Mouse (Mus musculus) hindbrain, embryonic 15.5 days (tissue): Measurements from ENCODE around the gene Scn5a. TPM values are rescaled to one million over a fixed set of nuclear protein-coding genes. Genes with fewer than 3 reads are reported as not detected.

Source experiments
- ATAC-seq: fragments of 200-750 bp; cut with Nextera tagmentation; 2 replicates; pipeline ENCODE4 v1.8.0; 2017; ENCODE audit warnings: low read depth, moderate number of reproducible peaks, moderate TSS enrichment; ENCODE audit not compliant: low FRiP score
- H3K27ac ChIP-seq: fragments of 300-500 bp; sonication (generic); replicated peaks from 2 replicates; pipeline ENCODE4 v1.5.1; 2015; ENCODE audit warnings: mild to moderate bottlenecking, inconsistent platforms
- H3K27me3 ChIP-seq: fragments of 300-500 bp; sonication (generic); 2 replicates; pipeline ENCODE4 v1.6.1; 2015; ENCODE audit warnings: control low read depth, inconsistent platforms
- H3K36me3 ChIP-seq: fragments of 300-500 bp; sonication (generic); 2 replicates; pipeline ENCODE4 v1.6.1; 2015; ENCODE audit warnings: control low read depth, inconsistent platforms
- H3K4me1 ChIP-seq: fragments of 300-500 bp; sonication (generic); replicated peaks from 2 replicates; pipeline ENCODE4 v1.6.1; 2015; ENCODE audit warnings: control low read depth, inconsistent platforms
- H3K4me2 ChIP-seq: fragments of 300-500 bp; sonication (generic); 2 replicates; pipeline ENCODE4 v1.6.1; 2015; ENCODE audit warnings: moderate library complexity, mild to moderate bottlenecking, inconsistent platforms
- H3K4me3 ChIP-seq: fragments of 300-500 bp; sonication (generic); 2 replicates; pipeline ENCODE4 v1.5.1; 2015; ENCODE audit warnings: mild to moderate bottlenecking, inconsistent platforms
- H3K9ac ChIP-seq: fragments of 300-500 bp; sonication (generic); 2 replicates; pipeline ENCODE4 v1.6.1; 2015; ENCODE audit warnings: inconsistent platforms
- H3K9me3 ChIP-seq: fragments of 300-500 bp; sonication (generic); 2 replicates; pipeline ENCODE4 v1.6.1; 2016; ENCODE audit warnings: control low read depth, inconsistent platforms
- WGBS: fragments of 180-500 bp; shearing (Covaris S2); methylation state at CpG from one replicate; pipeline ENCODE4 v1.1.7; 2015; 5-methylcytosine and 5-hydroxymethylcytosine counted together
- polyA plus RNA-seq: library from polyadenylated mRNA; unstranded; fragments of >200 nt; fragmentation: Nextera tagmentation; extraction: Ambion mirVana; gene quantifications from 2 replicates; pipeline ENCODE4 v1.2.1, GENCODE M21; 2015

Scn5a gene
- polyA plus RNA-seq, 1 experiment from 2014 or later, result 0.31 TPM

DNA sequence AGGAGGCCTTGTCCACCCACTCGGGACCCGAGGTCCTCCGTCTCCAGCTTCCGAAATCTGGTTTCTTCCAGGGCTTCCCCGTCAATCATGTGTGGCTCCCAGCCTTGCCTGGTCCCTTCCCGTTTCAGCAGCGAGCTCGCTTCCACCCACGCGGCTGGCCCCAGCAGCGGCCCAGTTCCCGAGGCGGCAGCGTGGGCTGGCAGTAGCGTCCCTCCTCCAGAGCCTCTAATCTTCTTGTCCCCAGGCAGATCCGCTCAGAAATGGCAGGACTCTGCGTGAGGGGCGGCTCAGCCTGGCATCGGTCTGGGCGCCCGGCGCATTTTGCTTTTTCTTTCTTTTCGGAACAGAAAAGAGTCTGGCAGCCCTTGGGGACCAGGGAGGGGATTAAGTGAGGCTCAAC, 59.7 kb downstream of the Scn5a start:
- Histone ChIP-seq H3K4me3 (no peak overlapping the region), H3K27me3 (peaks cover 7% of the 10 kb centered on the region; the same call in 1 of the 2 replicates), H3K36me3 (no peaks in the 10 kb centered on the region), H3K27ac (no peak overlapping the region), H3K9me3 (no peaks in the 10 kb centered on the region), H3K4me1 (peaks cover 14% of the 10 kb centered on the region; the same call in 1 of the 2 replicates), H3K9ac (no peak overlapping the region), H3K4me2 (no peak overlapping the region)
- WGBS, result 54% methylated on average over 23 of the region's 23 CpGs
- no peak for ATAC-seq

DNA sequence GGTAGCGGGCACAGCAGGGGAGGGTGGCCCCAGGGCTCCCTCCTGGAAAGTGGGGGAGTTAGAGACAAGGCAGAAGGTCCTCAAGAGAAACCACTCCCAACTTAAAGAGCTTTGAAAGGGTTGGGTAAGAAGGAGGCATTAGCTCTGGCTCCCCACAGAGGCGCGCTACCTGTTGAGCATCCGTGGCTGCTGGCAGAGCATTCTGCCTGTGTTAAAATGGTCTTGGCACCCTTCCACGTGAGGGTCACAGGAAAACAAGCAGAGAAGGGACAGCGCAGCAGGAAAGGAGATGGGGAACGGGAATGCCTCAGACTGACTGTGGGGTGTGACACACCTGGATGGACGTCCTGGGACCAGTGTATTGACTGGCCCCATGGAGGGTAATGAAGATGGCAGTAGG, 60.6 kb downstream of the Scn5a start:
- Histone ChIP-seq H3K27me3 (peaks cover 7% of the 10 kb centered on the region; the same call in 1 of the 2 replicates), H3K4me3 (no peak overlapping the region), H3K9ac (no peak overlapping the region), H3K9me3 (no peaks in the 10 kb centered on the region), H3K4me1 (peaks cover 14% of the 10 kb centered on the region; the same call in 1 of the 2 replicates), H3K36me3 (no peaks in the 10 kb centered on the region), H3K27ac (no peak overlapping the region), H3K4me2 (no peak overlapping the region)
- no peak for ATAC-seq
- WGBS, result 66% methylated on average over 8 of the region's 8 CpGs

DNA sequence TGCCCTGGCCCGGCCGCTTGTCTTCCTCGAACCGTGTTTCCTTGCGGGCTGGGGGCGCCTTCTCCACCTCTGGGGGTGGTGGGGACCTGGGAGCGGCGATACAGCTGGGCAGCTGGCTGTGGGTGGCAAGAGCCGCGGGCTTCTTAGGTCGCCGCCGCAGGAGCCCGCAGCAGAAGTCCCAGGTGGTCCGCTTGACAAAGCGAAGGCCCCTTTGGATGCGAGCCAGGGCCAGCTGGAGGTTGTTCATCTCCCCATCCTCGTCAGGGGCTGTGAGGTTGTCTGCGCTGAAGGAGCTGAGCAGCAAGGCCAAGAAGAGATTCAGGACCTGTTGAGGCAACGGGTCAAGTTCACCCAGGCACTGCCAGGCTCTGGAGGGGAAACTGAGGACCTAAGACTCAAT, 61.3 kb downstream of the Scn5a start:
- ATAC-seq, result no peak
- Histone ChIP-seq H3K36me3 (no peaks in the 10 kb centered on the region), H3K9me3 (no peaks in the 10 kb centered on the region), H3K4me3 (no peak overlapping the region), H3K9ac (no peak overlapping the region), H3K4me1 (peaks cover 14% of the 10 kb centered on the region; the same call in 1 of the 2 replicates), H3K4me2 (peak overlapping the region; percentile 28; the same call in 1 of the 2 replicates), H3K27ac (no peak overlapping the region), H3K27me3 (peaks cover 7% of the 10 kb centered on the region; the same call in 1 of the 2 replicates)
- WGBS, result 18% methylated on average over 20 of the region's 20 CpGs

DNA sequence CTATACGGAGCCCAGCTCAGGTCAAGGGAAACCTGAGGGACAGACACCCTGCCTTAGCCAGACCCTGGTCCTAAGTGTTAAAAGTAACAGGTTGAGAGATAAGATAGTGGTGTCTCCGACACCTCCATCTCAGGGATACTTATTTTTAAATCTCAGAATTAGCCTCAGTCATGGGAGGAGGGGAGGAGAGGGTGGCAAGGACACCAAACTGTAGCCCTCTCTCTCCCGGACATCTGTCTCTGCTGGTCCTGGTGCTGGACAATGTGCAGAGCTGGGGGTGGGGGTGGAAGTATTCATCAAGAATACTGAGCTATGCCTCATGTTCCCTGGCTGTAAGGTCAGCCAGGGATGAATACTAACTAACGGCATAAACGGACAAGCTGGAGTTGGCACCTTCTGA, 62.0 kb downstream of the Scn5a start:
- WGBS, result 71% methylated on average over 5 of the region's 5 CpGs
- Histone ChIP-seq H3K4me3 (no peak overlapping the region), H3K4me2 (no peak overlapping the region), H3K4me1 (peaks cover 14% of the 10 kb centered on the region; the same call in 1 of the 2 replicates), H3K36me3 (no peaks in the 10 kb centered on the region), H3K9me3 (no peaks in the 10 kb centered on the region), H3K27me3 (peaks cover 7% of the 10 kb centered on the region; the same call in 1 of the 2 replicates), H3K9ac (no peak overlapping the region), H3K27ac (no peak overlapping the region)
- ATAC-seq, result no peak

DNA sequence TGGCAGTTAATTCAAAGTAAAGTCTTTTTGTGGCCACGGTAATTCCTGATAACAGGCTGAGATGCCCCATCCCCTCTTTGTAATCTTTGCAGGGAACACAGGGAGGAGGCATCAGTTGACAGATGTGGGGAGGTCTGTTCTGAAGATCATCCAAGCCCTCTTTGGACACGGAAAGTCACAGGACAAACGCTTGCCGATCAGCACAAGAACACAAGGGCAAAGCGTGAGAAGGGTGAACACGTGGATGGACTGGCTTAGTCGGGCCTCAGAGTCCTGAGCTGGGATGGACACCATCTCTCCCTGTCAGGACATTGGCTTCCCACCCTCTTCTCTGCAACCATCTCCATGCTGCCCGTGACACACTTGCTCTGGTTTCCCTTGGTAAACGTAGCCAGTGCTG, 63.4 kb downstream of the Scn5a start:
- H3K9me3 ChIP-seq, result no peaks in the 10 kb centered on the region

DNA sequence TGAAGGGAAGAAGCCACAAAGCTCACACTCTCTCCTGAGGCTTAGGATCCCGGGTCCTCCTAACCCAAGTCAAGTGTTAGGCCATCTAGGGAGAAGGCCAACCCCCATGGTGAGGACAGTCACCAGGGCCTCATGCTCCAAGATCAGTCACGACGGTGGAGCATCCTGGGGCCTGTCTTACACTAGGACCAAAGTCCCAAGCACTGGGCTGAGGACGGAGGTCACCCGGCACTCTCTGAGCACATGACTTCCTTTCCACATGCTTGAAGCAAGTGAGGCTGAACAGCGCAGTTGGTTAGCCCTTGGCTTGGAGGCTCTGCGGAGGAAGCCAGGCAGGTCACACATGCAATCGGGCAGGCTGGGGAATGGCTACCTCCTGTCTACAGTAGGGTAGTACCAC, 63.8 kb downstream of the Scn5a start:
- ATAC-seq, result no peak
- no peak overlapping the region for H3K27ac ChIP-seq
- H3K9me3 ChIP-seq, result no peaks in the 10 kb centered on the region
- no peak overlapping the region for H3K4me3 ChIP-seq
- peaks cover 7% of the 10 kb centered on the region; the same call in 1 of the 2 replicates for H3K27me3 ChIP-seq
- no peaks in the 10 kb centered on the region for H3K36me3 ChIP-seq
- 88% methylated on average over 8 of the region's 8 CpGs for WGBS
- H3K4me1 ChIP-seq, result peaks cover 14% of the 10 kb centered on the region; the same call in 1 of the 2 replicates
- no peak overlapping the region for H3K9ac ChIP-seq
- H3K4me2 ChIP-seq, result no peak overlapping the region

More for the DNA sequence above, 63.4 kb downstream of the Scn5a start:
- no peak overlapping the region for H3K9ac ChIP-seq
- H3K4me2 ChIP-seq, result no peak overlapping the region
- H3K36me3 ChIP-seq, result no peaks in the 10 kb centered on the region
- peaks cover 7% of the 10 kb centered on the region; the same call in 1 of the 2 replicates for H3K27me3 ChIP-seq
- peaks cover 14% of the 10 kb centered on the region; the same call in 1 of the 2 replicates for H3K4me1 ChIP-seq
- no peak overlapping the region for H3K27ac ChIP-seq
- no peak for ATAC-seq
- H3K4me3 ChIP-seq, result no peak overlapping the region
- WGBS, result 88% methylated on average over 9 of the region's 9 CpGs

DNA sequence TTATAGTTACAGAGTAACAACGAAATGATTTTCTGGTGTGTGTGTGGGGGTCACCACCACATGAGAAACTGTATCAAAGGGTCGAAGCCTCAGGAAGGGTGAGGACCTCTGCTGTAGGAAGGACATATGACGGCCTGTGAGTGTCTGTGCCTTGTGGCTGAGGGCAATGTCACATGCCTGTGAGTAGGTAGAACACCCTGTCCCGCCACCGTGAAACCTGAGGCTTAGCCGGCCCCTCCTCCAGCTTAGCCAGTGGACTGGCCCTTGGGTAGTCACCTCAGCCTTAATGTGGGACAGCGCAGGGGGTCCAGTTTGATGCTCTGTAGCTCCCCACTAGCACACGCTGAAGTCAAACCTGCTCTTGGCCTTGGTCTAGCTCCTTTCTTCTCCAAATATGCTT, 65.0 kb downstream of the Scn5a start:
- Histone ChIP-seq H3K4me1 (peaks cover 14% of the 10 kb centered on the region; the same call in 1 of the 2 replicates), H3K27ac (no peak overlapping the region), H3K4me3 (no peak overlapping the region), H3K9me3 (no peaks in the 10 kb centered on the region), H3K9ac (no peak overlapping the region), H3K4me2 (no peak overlapping the region), H3K36me3 (no peaks in the 10 kb centered on the region), H3K27me3 (peaks cover 7% of the 10 kb centered on the region; the same call in 1 of the 2 replicates)
- ATAC-seq, result no peak
- 92% methylated on average over 8 of the region's 8 CpGs for WGBS

DNA sequence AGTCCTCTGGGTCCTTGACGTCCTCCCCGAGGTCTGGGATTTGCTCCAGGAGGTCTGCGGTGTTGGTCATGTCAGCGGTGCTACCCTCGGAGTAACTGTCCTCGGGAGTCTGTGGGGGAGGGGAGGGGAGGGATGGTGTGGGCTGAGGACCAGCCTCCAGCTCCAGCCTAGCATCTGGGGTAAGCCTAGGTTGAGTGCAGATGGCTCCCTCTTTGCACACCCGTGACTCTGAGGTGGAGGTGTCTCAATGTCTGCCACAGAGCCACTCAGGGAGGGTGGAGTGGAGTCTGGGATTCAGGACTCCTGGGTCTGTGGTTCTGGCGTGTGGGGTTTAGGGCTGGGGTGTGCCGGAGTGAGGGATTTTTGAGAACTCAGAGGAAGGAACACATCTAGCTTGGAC, 65.8 kb downstream of the Scn5a start:
- H3K36me3 ChIP-seq, result no peaks in the 10 kb centered on the region
- 81% methylated on average over 9 of the region's 9 CpGs for WGBS
- no peak for ATAC-seq

DNA sequence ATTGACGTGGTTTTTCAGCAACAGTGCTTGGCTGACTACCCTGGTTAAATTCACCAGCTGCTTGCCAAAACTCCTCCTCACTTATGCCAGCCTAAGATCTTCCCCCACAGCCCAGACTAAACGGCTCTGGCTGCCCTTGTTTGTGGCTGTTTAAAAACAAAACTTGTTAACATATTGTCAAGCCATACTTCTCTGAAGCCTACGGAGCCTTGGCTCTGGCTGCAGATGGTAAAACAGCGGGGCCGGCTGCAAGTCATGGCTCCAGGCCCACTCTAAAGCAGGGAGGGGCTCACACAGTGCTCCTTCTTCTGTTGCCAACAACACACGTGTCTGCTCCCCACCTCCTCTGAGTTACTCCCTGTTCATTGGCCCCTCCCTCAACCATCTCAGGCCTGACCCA, 67.9 kb downstream of the Scn5a start:
- Histone ChIP-seq H3K9ac (no peak overlapping the region), H3K4me2 (no peak overlapping the region), H3K36me3 (no peaks in the 10 kb centered on the region), H3K27me3 (0 out of 2 replicates have a peak, but pooled peaks cover 3% of the 10 kb centered on the region), H3K27ac (no peak overlapping the region), H3K4me1 (no peaks in the 10 kb centered on the region), H3K4me3 (no peak overlapping the region), H3K9me3 (no peaks in the 10 kb centered on the region)
- 60% methylated on average over 6 of the region's 6 CpGs for WGBS
- ATAC-seq, result peak; percentile 80

More for the DNA sequence above, 65.8 kb downstream of the Scn5a start:
- peaks cover 3% of the 10 kb centered on the region; the same call in 1 of the 2 replicates for H3K27me3 ChIP-seq
- peaks cover 10% of the 10 kb centered on the region; the same call in 1 of the 2 replicates for H3K4me1 ChIP-seq
- no peak overlapping the region for H3K4me2 ChIP-seq
- no peak overlapping the region for H3K9ac ChIP-seq
- H3K4me3 ChIP-seq, result no peak overlapping the region
- H3K27ac ChIP-seq, result no peak overlapping the region
- H3K9me3 ChIP-seq, result no peaks in the 10 kb centered on the region

DNA sequence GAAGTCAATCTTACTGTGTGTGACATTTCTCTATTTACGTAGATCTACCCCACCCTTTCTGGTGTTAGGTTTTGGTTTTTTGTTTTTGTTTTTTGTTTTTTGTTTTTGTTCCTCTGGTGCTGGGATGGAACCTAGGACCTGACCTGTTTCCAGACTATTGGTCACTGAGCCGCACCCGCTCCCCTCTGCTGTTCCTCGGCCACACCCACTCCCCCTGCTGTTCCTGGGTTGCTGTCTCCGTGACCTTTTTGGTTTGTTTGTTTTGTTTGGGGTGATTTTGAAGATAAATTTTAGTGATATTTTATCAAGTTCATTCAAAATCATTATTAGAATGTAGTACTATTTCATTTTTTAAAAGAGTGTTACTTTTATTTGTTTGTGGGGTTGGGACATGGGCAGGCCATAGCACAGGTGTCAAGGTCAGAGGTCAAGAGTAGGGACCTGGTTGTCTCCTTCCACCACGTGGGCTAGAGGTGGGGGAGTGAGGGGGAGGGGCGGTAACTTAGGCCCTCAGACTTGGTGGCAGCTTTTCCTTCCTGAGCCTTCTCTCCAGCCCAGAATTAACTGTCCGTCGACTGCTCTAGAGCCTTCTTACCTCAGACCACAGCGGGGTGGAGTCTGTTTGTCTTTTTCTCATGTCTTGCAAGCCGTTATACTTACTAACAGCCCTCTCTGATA, 73.7 kb downstream of the Scn5a start:
- no peak overlapping the region for H3K27ac ChIP-seq
- no peaks in the 10 kb centered on the region for H3K4me1 ChIP-seq
- no peak for ATAC-seq
- H3K4me3 ChIP-seq, result no peak overlapping the region
- no peak overlapping the region for H3K4me2 ChIP-seq
- no peaks in the 10 kb centered on the region for H3K27me3 ChIP-seq
- H3K9me3 ChIP-seq, result no peaks in the 10 kb centered on the region
- no peaks in the 10 kb centered on the region for H3K36me3 ChIP-seq
- no peak overlapping the region for H3K9ac ChIP-seq
- WGBS, result 74% methylated on average over 11 of the region's 11 CpGs

DNA sequence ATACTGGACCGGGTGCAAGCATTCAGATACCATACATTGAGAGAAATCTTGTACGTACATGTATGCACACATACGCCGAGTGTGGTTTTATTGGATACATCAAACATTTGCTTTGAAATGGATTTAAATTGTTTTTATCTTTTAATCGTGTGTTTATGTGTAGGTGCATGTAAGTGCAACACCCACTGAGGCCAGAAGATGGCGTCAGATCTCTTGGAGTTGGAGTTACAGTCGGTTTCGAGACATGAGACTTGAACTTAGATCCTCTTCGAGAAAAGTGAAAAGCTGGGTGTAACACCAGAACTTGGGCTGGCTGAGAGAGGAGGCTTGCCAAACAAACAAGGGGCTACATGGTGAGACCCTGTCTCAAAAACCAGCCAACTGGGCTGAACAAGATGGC, 75.2 kb downstream of the Scn5a start:
- H3K27me3 ChIP-seq, result no peaks in the 10 kb centered on the region
- no peak overlapping the region for H3K27ac ChIP-seq
- H3K4me2 ChIP-seq, result no peak overlapping the region
- WGBS, result 95% methylated on average over 9 of the region's 9 CpGs
- no peak overlapping the region for H3K4me3 ChIP-seq
- H3K9ac ChIP-seq, result no peak overlapping the region
- H3K9me3 ChIP-seq, result no peaks in the 10 kb centered on the region
- H3K36me3 ChIP-seq, result no peaks in the 10 kb centered on the region
- H3K4me1 ChIP-seq, result no peaks in the 10 kb centered on the region
- no peak for ATAC-seq

DNA sequence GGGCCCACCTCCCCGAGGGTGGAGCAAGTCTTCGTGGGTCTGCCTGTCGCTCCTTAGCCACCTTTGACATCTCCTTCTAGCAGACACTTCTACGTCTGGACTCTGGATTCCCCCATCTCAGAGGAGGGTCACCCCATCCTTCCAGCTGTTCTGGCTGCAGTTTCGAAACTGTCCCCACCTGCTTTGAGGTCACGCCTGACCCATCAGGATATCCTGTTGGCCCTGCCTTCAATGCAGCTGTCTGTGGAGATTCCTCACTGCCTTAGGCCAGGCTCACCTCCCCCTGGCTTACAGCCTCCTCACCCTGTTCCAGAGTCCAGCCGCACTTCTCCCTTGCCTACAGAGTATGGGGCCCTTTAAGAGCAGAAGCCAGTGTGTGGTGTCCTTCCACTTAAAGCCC, 79.9 kb downstream of the Scn5a start:
- H3K4me2 ChIP-seq, result no peak overlapping the region
- H3K27me3 ChIP-seq, result no peaks in the 10 kb centered on the region
- ATAC-seq, result no peak
- H3K27ac ChIP-seq, result no peak overlapping the region
- H3K4me3 ChIP-seq, result no peak overlapping the region
- no peaks in the 10 kb centered on the region for H3K36me3 ChIP-seq
- no peaks in the 10 kb centered on the region for H3K4me1 ChIP-seq
- 88% methylated on average over 7 of the region's 7 CpGs for WGBS
- no peak overlapping the region for H3K9ac ChIP-seq
- H3K9me3 ChIP-seq, result no peaks in the 10 kb centered on the region
